In genomic region chr2:26638039-26638438, GRCm38 (mm10) we compare ENCODE assay signal across 11 mouse cellular contexts. TPM values are rescaled to one million over a fixed set of nuclear protein-coding genes. Genes with fewer than 3 reads are reported as not detected.
DNase-seq lines count a peak whose midpoint lies in the region; ATAC-seq and TF ChIP-seq lines count a peak whose summit lies in the region.
"Had no signal": no experiment of that assay in that cellular context is flagged by ENCODE, and none has a peak within 500 bp of the region (broad histone marks: within the 10 kb centered on the region; RNA-seq: fewer than 3 reads in every experiment).

No protein-coding gene starts in this region.

- H3K79me2 ChIP-seq in C2C12 (ENCODE audit: control insufficient read depth, insufficient read depth) = peaks cover 44% of the 10 kb centered on the region

- no peaks in the 10 kb centered on the region for H3K27me3 ChIP-seq in C2C12 (ENCODE audit: control insufficient read depth, insufficient read depth, insufficient read length)
- no peaks in the 10 kb centered on the region for H3K27me3 ChIP-seq in forebrain, embryonic 15.5 days
- no peaks in the 10 kb centered on the region for H3K27me3 ChIP-seq in limb, embryonic 15.5 days
- no peaks in the 10 kb centered on the region for H3K27me3 ChIP-seq in cerebellum, adult 2 months (ENCODE audit: control insufficient read depth, insufficient read depth, low read length)

- 83% methylated on average over 5 of the region's 5 CpGs for WGBS in forebrain, embryonic 15.5 days
- WGBS in limb, embryonic 15.5 days = 79% methylated on average over 5 of the region's 5 CpGs
- 77% methylated on average over 5 of the region's 5 CpGs for WGBS in cerebellum, adult 2 months

- H3K9ac ChIP-seq in forebrain, embryonic 15.5 days (replicated peaks) = 0 out of 2 replicates have a peak overlapping the region, but pooled peaks have one; percentile 86
- 0 out of 2 replicates have a peak overlapping the region, but pooled peaks have one; percentile 4 for H3K9ac ChIP-seq in limb, embryonic 15.5 days

- no peak for TF ChIP-seq CTCF in C2C12 (IDR thresholded peaks at IDR 0.05; ENCODE audit: control insufficient read depth, insufficient read depth, insufficient read length)
- TF ChIP-seq CTCF in cerebellum, adult 2 months (IDR thresholded peaks at IDR 0.05; ENCODE audit: borderline replicate concordance, insufficient read depth, low read depth, low read length) = no peak

- H3K4me2 ChIP-seq in forebrain, embryonic 15.5 days (replicated peaks) = peak overlapping the region; percentile 66
- peak overlapping the region; percentile 74 for H3K4me2 ChIP-seq in limb, embryonic 15.5 days

- peaks cover 29% of the 10 kb centered on the region for H3K4me1 ChIP-seq in forebrain, embryonic 15.5 days
- peaks cover 30% of the 10 kb centered on the region for H3K4me1 ChIP-seq in limb, embryonic 15.5 days
- H3K4me1 ChIP-seq in cerebellum, adult 2 months (ENCODE audit: control insufficient read depth, insufficient read depth, low read length) = peaks cover 34% of the 10 kb centered on the region

- no peak for ATAC-seq in forebrain, embryonic 15.5 days (replicated peaks)
- no peak for ATAC-seq in limb, embryonic 15.5 days (ENCODE audit: insufficient number of reproducible peaks, low FRiP score, low TSS enrichment, low read depth)

- no peak for TF ChIP-seq POLR2A in cerebellum, adult 2 months (IDR thresholded peaks at IDR 0.05; ENCODE audit: borderline replicate concordance, insufficient read depth, low read length)

- H3K79me3 ChIP-seq in C2C12 (ENCODE audit: low read depth) = peaks cover 27% of the 10 kb centered on the region

- peak overlapping the region; percentile 100 for H3K4me3 ChIP-seq in C2C12 (ENCODE audit: insufficient read depth, poor library complexity, severe bottlenecking)
- H3K4me3 ChIP-seq in forebrain, embryonic 15.5 days = peak overlapping the region; percentile 67; the same call in 1 of the 2 replicates
- H3K4me3 ChIP-seq in limb, embryonic 15.5 days = peak overlapping the region; percentile 7; the same call in 1 of the 2 replicates
- H3K4me3 ChIP-seq in cerebellum, adult 2 months (replicated peaks; ENCODE audit: insufficient read depth, low read depth, low read length) = no peak overlapping the region

- no peaks in the 10 kb centered on the region for H3K9me3 ChIP-seq in forebrain, embryonic 15.5 days
- no peaks in the 10 kb centered on the region for H3K9me3 ChIP-seq in limb, embryonic 15.5 days

- DNase-seq in 416B (ENCODE audit: low read depth) = peak; percentile 25
- no peak for DNase-seq in cerebellum, adult 11 months
- DNase-seq in frontal cortex, postnatal 14 days (ENCODE audit: low spot score in 2 of 2) = no peak
- no peak for DNase-seq in cerebellum, adult 2 months
- no peak for DNase-seq in T-cell, adult 2 months (ENCODE audit: low spot score)
- DNase-seq: gastrocnemius, postnatal 25 days had no signal

- peak overlapping the region; percentile 16 for H3ac ChIP-seq in C2C12 (ENCODE audit: control insufficient read depth, insufficient read length, low read depth)

- H3K36me3 ChIP-seq in C2C12 (ENCODE audit: control insufficient read depth, insufficient read depth) = peaks cover 46% of the 10 kb centered on the region
- H3K36me3 ChIP-seq in forebrain, embryonic 15.5 days = peaks cover 31% of the 10 kb centered on the region
- peaks cover 48% of the 10 kb centered on the region for H3K36me3 ChIP-seq in limb, embryonic 15.5 days

- no peak overlapping the region for H3K27ac ChIP-seq in forebrain, embryonic 15.5 days (replicated peaks)
- H3K27ac ChIP-seq in limb, embryonic 15.5 days = no peak overlapping the region
- H3K27ac ChIP-seq in cerebellum, adult 2 months (ENCODE audit: insufficient read depth, low read length) = no peak overlapping the region
- H3K27ac ChIP-seq: macrophage had no signal

TF ChIP-seq in C2C12, 6 proteins besides CTCF, POLR2A, EP300 and RAD21:
- TF ChIP-seq MYOG (IDR thresholded peaks at IDR 0.05; ENCODE audit: control insufficient read depth, extremely low read depth, insufficient read length) (no peak), MAX (IDR thresholded peaks at IDR 0.05) (no peak), FOSL1 (IDR thresholded peaks at IDR 0.05; ENCODE audit: insufficient read depth, low read length, poor library complexity, severe bottlenecking) (no peak), CEBPB (IDR thresholded peaks at IDR 0.05; ENCODE audit: low read depth) (no peak), USF1 (IDR thresholded peaks at IDR 0.05; ENCODE audit: low read depth) (no peak), MYOD1 (IDR thresholded peaks at IDR 0.05; ENCODE audit: control insufficient read depth, insufficient read length, low read depth) (no peak)

RNA-seq across cellular contexts. Expression of gene Fam69b, which starts 9.8 kb away (rescaled TPM):
- polyA plus RNA-seq in C2C12 (2012; fragmentation: generic; extraction: Trizol) = 8.2 TPM
- 111 and 121 TPM in 2 replicates for polyA plus RNA-seq in forebrain, embryonic 15.5 days (2015; fragmentation: Nextera tagmentation; extraction: Ambion mirVana)
- polyA plus RNA-seq in limb, embryonic 15.5 days (2015; fragmentation: Nextera tagmentation; extraction: Ambion mirVana) = 32.0 and 42.8 TPM in 2 replicates
- polyA plus RNA-seq in cerebellum, adult 2 months (2012; rRNA removed) = 147 and 155 TPM in 2 replicates
- polyA plus RNA-seq: macrophage had no signal

RNA-seq across cellular contexts. Expression of gene Lcn4, which starts 33.0 kb away (rescaled TPM):
- polyA plus RNA-seq in C2C12 (2012; fragmentation: generic; extraction: Trizol) = not detected
- polyA plus RNA-seq in forebrain, embryonic 15.5 days (2015; fragmentation: Nextera tagmentation; extraction: Ambion mirVana) = not detected in 2 replicates
- polyA plus RNA-seq in limb, embryonic 15.5 days (2015; fragmentation: Nextera tagmentation; extraction: Ambion mirVana) = not detected in 2 replicates
- not detected in 2 replicates for polyA plus RNA-seq in cerebellum, adult 2 months (2012; rRNA removed)
- polyA plus RNA-seq: brain, embryonic 14.5 days; macrophage had no signal

RNA-seq across cellular contexts. Expression of gene Agpat2, which starts 33.8 kb away (rescaled TPM):
- 37.9 TPM for polyA plus RNA-seq in C2C12 (2012; fragmentation: generic; extraction: Trizol)
- polyA plus RNA-seq in forebrain, embryonic 15.5 days (2015; fragmentation: Nextera tagmentation; extraction: Ambion mirVana) = 3.4 and 3.9 TPM in 2 replicates
- 31.5 and 36.3 TPM in 2 replicates for polyA plus RNA-seq in limb, embryonic 15.5 days (2015; fragmentation: Nextera tagmentation; extraction: Ambion mirVana)
- polyA plus RNA-seq in cerebellum, adult 2 months (2012; rRNA removed) = 2.1 and 2.6 TPM in 2 replicates

RNA-seq across cellular contexts. Expression of gene Gm20532, which starts 51.6 kb away (rescaled TPM):
- polyA plus RNA-seq in C2C12 (2012; fragmentation: generic; extraction: Trizol) = not detected
- not detected in 2 replicates for polyA plus RNA-seq in forebrain, embryonic 15.5 days (2015; fragmentation: Nextera tagmentation; extraction: Ambion mirVana)
- 0.24 TPM in 1 of 2 replicates, not detected in the other for polyA plus RNA-seq in limb, embryonic 15.5 days (2015; fragmentation: Nextera tagmentation; extraction: Ambion mirVana)
- polyA plus RNA-seq in cerebellum, adult 2 months (2012; rRNA removed) = not detected in 2 replicates
- polyA plus RNA-seq: brain, embryonic 14.5 days had no signal

RNA-seq across cellular contexts. Expression of gene Egfl7, which starts 58.2 kb away (rescaled TPM):
- polyA plus RNA-seq in C2C12 (2012; fragmentation: generic; extraction: Trizol) = 5.6 TPM
- 46.4 and 56.9 TPM in 2 replicates for polyA plus RNA-seq in forebrain, embryonic 15.5 days (2015; fragmentation: Nextera tagmentation; extraction: Ambion mirVana)
- polyA plus RNA-seq in limb, embryonic 15.5 days (2015; fragmentation: Nextera tagmentation; extraction: Ambion mirVana) = 107 and 122 TPM in 2 replicates
- 87.1 and 93.0 TPM in 2 replicates for polyA plus RNA-seq in cerebellum, adult 2 months (2012; rRNA removed)
